Mouse (Mus musculus) lung, adult 2 months (tissue): ENCODE data around the gene Zfp638. TPM values are rescaled to one million over a fixed set of nuclear protein-coding genes. Genes with fewer than 3 reads are reported as not detected.
A peak's percentile ranks its signal among the peaks of the same experiment; 100 is the strongest.
"Not testable (repeated sequence)": the region's sequence is repeated elsewhere in the genome, so short reads cannot be mapped to it uniquely, and the experiment has no call there.

Source experiments
- DNase-seq: peaks from one replicate; pipeline ENCODE4 v3.0.0; 2022
- H3K4me1 ChIP-seq: fragments of 200-500 bp; 2 replicates; pipeline ENCODE4 v1.6.1; 2011; ENCODE audit warnings: low read length; ENCODE audit not compliant: control insufficient read depth, insufficient read depth
- H3K4me3 ChIP-seq: fragments of 200-500 bp; replicated peaks from 2 replicates; pipeline ENCODE3; 2011; ENCODE audit warnings: low read depth, mild to moderate bottlenecking, control low read depth, low read length; ENCODE audit errors: extremely low read depth
- CTCF ChIP-seq: fragments of 200-500 bp; IDR thresholded peaks from 2 replicates; pipeline ENCODE4 v1.5.1; 2011; ENCODE audit warnings: mild to moderate bottlenecking, low read length, control low read depth; ENCODE audit not compliant: insufficient read depth
- POLR2A ChIP-seq: fragments of 200-500 bp; IDR thresholded peaks from 2 replicates; pipeline ENCODE4 v1.6.1; 2011; ENCODE audit warnings: low read depth, mild to moderate bottlenecking, control low read depth, low read length, borderline replicate concordance; ENCODE audit errors: extremely low read depth
- WGBS: fragments of 180-500 bp; shearing (Covaris S2); methylation state at CpG from one replicate; pipeline ENCODE4 v1.1.7; 2018; 5-methylcytosine and 5-hydroxymethylcytosine counted together
- polyA plus RNA-seq: library from polyadenylated mRNA; depleted of rRNA; stranded (reverse); fragments of >200 nt; gene quantifications from 2 replicates; pipeline ENCODE4 v1.2.3, GENCODE M21; 2012

The Zfp638 gene
- polyA plus RNA-seq, 1 experiment: 11.0 TPM

DNA sequence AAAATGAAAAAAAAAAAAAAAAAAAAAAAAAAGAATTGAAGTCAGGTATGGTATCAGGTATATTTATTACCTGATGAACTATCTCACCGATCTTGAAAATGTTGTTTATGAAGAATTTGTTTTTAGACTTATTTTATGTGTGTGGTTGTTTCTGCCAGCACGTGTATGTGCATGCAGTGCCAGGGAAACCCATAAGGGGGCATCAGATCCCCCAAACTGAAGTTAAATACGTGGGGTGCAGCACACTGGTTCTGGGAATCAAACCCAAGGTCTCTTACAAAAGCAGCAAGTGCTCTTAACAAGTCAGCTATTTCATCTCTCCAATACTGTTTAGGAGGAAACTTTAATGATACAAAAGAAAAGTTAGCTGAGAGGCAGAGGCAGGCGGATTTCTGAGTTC is 137.4 kb downstream of the Zfp638 start:
- Histone ChIP-seq H3K4me1 (peaks cover 3% of the 10 kb centered on the region), H3K4me3 (no peak overlapping the region)
- WGBS: 82% methylated on average over 4 of the region's 4 CpGs
- no peak for DNase-seq
- TF ChIP-seq CTCF (no peak), POLR2A (no peak)

DNA sequence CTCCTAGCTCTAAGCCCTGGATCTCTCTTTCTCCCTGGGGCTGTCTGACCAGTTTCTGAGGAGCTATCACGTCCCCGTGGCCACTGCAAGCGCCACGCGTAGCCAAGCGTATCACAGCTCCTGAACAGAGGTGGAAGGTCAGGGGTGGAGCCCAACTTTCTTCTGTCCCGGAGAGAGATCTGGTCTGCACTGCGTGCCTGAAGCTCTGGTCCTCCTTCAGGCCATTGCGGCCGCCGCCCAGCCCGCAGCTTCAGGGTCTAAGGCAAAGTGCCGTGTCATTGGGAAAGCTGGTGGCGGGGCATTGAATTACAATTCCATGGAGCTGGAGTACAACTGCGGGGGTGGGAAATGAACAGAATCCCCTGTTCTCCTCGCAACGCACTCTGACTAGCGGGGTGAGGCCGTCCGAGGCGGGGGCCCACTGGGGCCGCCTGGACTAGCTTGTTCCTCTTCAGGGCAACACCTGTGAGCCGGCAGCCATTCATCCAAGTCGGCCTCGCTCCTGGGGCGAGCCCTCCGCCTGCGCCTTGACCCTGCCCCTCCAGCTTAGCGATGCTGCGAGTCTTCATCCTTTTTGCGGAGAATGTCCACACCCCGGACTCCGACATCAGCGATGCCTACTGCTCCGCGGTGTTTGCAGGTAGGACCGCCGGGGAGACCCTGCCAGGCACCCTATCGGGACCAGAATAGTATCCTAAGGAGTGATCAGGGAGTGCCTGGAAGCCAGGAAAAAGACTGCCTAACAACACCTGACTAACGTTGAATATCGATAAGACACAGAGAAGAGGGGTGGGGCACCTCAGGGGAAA is 141.7 kb downstream of the Zfp638 start, which contains the start of gene Dysf:
TSS of gene Dysf (plus strand) at position 228 of the 809 bp plus-strand sequence.
- 3% methylated on average over 41 of the region's 41 CpGs for WGBS
- no peak for TF ChIP-seq POLR2A
- TF ChIP-seq CTCF: no peak
- Histone ChIP-seq H3K4me3 (peak within 1 kb of the TSS; percentile 36), H3K4me1 (peaks cover 3% of the 10 kb centered on the region)
- DNase-seq: peak; percentile 21

DNA sequence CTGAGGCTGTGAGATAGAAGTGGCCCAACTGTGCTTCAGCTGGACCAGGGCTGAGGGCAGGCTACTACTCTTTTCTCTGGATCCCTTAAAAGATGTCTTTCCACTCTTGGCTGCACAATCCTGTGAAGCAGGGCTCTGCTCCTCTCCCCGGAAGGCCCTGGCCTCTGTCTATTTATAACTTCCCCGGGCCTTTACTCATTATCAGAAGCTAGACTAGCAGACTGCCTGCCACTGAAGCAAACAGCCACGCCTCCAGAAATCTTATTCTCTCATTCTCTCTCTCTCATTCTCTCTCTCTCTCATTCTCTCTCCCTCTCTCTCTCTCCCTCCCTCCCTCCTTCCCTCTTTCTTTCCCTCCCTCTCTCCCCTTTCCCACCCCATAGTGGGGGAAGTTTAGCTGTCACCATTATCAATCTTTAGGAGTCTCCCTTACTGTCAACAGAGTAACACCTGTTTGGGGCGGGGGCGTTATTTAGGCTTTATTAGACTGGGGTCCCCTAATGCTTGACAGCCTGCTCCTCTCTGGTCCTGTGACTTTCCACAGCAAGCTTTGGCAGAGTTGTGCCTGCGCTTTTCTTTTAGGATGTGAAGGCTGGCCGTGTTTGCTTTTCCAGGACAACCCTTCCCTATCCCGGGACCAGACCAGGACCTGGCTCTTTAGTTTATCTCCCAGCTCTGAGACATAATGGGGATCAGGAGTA is 142.4 kb downstream of the Zfp638 start:
- 47% methylated on average over 8 of the region's 8 CpGs for WGBS
- TF ChIP-seq POLR2A (no peak), CTCF (no peak)
- Histone ChIP-seq H3K4me3 (no peak overlapping the region), H3K4me1 (peaks cover 3% of the 10 kb centered on the region)
- DNase-seq: no peak

DNA sequence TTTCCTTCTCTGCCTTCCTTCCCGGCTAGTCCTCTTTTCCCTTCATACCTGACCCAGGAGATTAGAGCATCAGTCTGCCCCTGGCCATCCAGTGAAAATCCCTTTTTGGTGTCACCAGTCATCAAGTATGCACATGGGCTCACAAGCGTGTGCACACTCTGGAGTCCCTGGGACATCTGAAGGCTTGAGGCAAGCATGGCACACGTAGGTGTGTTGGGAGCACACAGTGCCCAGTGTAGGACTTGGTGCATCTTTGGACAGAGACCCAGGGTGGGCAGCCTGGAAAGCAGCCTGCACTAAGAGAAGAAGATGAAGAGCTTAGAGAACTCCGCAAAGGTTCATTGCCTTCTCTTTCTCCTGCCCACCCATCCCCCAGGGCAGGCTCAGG is 143.0 kb downstream of the Zfp638 start:
- 75% methylated on average over 4 of the region's 4 CpGs for WGBS

DNA sequence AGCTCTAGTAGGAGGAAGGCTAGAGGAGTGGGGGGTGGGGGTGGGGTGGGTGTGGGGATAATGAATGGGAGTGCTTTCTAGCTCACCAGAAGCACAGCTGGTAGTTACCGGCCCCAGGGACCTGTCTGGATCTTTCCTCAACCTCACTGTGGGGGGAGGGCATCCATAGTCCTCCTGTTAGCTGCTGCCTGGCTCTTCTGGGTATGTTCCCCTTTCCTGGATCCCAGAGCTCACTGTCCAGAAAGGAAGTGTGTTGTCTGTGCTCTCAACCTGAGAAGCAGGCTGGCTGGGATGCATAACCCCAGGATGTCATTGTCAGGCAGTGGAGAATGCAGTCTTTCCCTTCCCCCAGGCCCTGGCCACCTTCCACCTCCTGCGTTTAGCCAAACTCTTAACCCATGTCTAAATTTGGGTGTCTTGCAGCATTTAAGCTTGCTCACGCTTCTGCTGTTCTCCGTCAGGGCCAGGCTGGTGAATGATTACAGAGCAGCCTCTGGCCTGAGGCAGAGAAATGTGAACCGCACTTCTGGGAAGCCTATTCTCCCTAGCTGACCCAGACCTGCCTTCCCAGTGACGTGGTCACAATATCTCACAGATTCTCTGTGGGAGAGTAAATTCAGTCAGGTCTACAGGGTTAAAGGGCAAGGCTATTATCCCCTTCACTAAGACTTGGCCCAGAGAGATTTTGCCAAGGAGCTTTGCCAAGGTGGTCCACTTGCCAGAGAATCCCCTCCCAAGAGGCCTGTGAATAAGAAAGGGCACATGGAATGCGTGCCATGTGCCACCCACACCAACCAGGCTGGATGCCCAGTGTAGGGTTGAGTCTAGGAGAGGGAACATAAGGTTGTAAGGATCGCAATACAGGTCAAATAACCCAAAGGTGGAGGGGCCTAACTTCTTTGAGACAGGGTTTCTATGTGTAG is 143.7 kb downstream of the Zfp638 start:
- WGBS: 63% methylated on average over 8 of the region's 8 CpGs
- Histone ChIP-seq H3K4me3 (no peak overlapping the region), H3K4me1 (peaks cover 3% of the 10 kb centered on the region)
- DNase-seq: no peak
- TF ChIP-seq POLR2A (no peak), CTCF (no peak)

More for the DNA sequence above, 143.0 kb downstream of the Zfp638 start:
- no peak for TF ChIP-seq CTCF
- no peak for TF ChIP-seq POLR2A
- DNase-seq: no peak
- Histone ChIP-seq H3K4me1 (peaks cover 3% of the 10 kb centered on the region), H3K4me3 (no peak overlapping the region)

DNA sequence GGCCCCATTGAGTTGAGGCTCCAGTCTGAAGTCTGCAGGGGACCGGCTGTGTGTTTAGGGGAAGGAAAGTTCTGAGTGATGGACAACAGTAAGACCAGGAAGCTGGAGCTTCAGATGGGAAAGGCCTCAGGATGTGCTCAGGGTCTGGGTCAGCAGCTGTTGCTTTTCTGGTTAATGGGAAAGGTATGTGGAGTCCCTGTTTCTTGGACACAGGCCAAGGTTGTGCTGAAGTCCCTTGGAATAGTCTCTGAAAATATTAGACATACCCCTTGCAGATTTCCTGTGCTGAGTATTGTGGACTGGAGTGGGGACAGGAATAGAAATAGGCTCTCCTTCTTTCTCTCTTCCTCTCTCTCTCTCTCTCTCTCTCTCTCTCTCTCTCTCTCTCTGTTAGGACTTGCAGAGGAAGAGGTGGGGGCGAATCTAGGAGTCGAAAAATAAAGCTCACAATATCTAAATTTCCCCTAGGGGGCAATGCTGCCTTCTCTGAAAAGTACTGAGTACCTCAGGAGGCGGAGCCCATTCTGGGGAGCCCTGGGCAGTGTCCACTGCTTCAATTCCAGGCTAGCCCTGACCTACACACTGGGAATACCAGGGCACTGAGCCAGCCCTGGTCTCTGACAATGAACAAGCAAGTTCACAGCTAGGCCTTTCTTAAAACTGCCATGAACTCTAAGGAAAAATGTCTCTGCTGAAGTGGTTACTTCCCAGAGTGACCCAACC is 148.2 kb downstream of the Zfp638 start:
- H3K4me1 ChIP-seq, DNase-seq, H3K4me3 ChIP-seq: not testable (repeated sequence)
- peak; percentile 33; the same call in 1 of the 2 replicates for TF ChIP-seq CTCF
- WGBS: 41% methylated on average over 4 of the region's 4 CpGs

DNA sequence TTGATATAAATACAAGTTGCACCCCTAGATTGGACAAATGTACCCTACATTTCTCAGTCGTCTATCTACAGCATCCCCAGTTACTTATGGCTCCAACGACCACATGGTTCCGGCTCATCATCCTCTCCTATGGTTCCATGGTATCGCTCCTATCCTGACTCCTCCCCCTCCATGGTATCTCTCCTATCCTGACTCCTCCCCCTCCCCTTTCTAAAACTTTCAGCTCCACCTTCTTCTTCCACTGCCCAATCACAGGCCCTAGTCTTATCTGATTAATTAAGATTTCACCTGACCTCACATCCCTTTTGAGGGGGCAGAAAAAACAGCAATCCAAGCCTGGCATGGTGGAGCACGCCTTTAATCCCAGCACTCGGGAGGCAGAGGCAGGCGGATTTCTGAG is 149.9 kb downstream of the Zfp638 start:
- no peak for DNase-seq
- Histone ChIP-seq H3K4me1 (no peaks in the 10 kb centered on the region), H3K4me3 (no peak overlapping the region)
- TF ChIP-seq POLR2A: no peak
- no peak for TF ChIP-seq CTCF
- WGBS: 93% methylated on average over 7 of the region's 7 CpGs

DNA sequence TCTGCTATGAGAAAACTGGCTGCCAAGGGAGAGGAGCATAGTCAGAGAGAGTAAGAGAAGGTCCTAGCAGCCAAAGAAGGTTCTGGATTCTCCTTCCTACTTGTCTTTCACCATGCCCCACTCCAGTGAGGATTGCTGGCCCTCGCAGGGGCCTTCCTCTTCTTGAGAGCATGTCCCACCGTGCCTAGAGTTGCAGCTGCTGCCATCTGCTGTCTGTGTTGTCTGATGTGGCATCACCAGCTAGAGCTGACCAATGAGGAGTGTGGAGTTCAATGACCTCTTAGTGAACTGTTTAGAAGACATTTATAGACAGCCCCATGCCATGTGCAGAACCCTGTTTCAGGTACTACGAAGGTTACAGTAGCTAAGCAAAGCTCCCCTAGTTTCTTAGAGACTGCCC is 150.5 kb downstream of the Zfp638 start:
- 57% methylated on average over 3 of the region's 3 CpGs for WGBS
- H3K4me3 ChIP-seq: no peak overlapping the region

More for the DNA sequence above, 150.5 kb downstream of the Zfp638 start:
- no peak for DNase-seq
- H3K4me1 ChIP-seq: no peaks in the 10 kb centered on the region
- no peak for TF ChIP-seq CTCF
